Mouse (Mus musculus) cortical plate, adult 2 months (tissue): ENCODE data around the gene Trib2.

ENCODE experiments used
- CTCF ChIP-seq: fragments of 200-500 bp; IDR thresholded peaks from 2 replicates; pipeline ENCODE4 v1.5.1; 2011; ENCODE audit warnings: mild to moderate bottlenecking, control low read depth, low read length; ENCODE audit not compliant: insufficient read depth; ENCODE audit errors: extremely low read depth
- POLR2A ChIP-seq: fragments of 200-500 bp; IDR thresholded peaks from 2 replicates; pipeline ENCODE4 v1.6.1; 2011; ENCODE audit warnings: mild to moderate bottlenecking, low read length, control low read depth; ENCODE audit not compliant: insufficient read depth; ENCODE audit errors: extremely low read depth

- TF ChIP-seq CTCF (no peak), POLR2A (no peak)
These were observed 14.0 kb upstream of the Trib2 start for GRCm38 (mm10) chr12:15830750-15831149.
